Mouse (Mus musculus): ENCODE measurements around the gene Cdh24.

The Cdh24 gene

DNA sequence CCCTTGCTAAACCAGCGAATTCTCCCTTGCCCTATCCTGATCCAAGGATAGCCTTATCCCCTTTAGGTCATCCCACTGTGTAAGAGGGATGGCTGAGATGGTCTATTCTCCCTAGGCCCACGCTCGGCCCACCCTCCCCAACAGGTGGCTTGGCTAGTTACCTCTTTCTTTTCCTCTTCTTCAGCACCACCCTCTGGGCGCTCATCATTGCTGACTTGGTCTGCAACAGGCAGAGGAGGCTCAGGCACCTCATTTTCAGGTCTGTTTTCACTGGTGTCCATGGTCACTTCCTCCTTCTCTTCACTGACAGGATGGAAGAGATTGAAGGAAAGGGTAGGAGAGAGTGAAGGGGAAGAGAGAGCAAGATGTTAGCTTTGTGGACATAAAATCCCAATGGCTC lies 10.4 kb upstream of the Cdh24 start:
- Histone ChIP-seq H3K36me3 (ENCODE audit: control insufficient read depth, insufficient read depth, low read length, poor library complexity, severe bottlenecking) (peaks cover 17% of the 10 kb centered on the region), H3K27me3 (ENCODE audit: control insufficient read depth, insufficient read depth, low read length, poor library complexity, severe bottlenecking) (no peaks in the 10 kb centered on the region)
- no peak for DNase-seq (ENCODE audit: low read depth, low spot score)

DNA sequence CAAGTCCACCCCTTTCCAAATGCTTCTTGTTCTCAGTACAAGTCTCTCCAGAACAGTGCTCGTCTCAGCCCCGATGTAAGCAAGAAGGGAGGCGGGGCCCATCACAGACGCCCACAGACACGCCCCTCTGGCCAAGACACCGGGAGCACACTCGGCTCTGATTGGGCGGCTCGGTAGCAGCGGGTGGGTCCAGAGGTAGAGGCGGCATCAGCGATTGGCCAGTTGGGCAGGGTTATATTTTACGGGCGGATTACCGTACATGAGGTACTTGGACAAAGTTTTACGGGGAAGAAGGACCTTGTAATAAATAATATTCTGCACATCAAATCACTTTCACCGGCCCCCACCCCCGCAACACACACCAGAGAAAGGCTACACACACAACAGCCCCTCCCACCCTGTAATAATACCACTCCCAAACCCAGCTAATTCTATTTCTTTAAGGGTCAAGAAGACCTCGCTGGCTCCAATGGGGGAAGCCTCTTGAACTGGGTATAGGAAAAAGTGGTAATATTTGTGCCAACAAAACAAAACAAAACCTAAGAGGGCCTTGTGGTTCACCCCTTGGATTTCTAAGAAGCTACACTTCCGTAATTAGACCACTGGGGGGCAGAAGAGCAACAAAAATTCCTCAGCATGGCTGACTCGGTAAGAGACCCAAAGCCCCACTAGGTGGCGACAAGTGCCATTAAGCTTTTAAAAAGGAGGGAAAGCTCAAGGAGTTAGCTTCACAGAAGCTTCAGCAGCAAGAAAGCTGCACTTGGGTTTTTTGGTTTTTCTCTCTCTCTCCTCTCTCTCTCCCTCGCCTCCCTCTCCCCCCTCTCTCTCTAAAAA lies 9.7 kb upstream of the Cdh24 start:
- DNase-seq (ENCODE audit: low read depth, low spot score): peak; percentile 94
- Histone ChIP-seq H3K36me3 (ENCODE audit: control insufficient read depth, insufficient read depth, low read length, poor library complexity, severe bottlenecking) (peaks cover 17% of the 10 kb centered on the region), H3K27me3 (ENCODE audit: control insufficient read depth, insufficient read depth, low read length, poor library complexity, severe bottlenecking) (no peaks in the 10 kb centered on the region)

DNA sequence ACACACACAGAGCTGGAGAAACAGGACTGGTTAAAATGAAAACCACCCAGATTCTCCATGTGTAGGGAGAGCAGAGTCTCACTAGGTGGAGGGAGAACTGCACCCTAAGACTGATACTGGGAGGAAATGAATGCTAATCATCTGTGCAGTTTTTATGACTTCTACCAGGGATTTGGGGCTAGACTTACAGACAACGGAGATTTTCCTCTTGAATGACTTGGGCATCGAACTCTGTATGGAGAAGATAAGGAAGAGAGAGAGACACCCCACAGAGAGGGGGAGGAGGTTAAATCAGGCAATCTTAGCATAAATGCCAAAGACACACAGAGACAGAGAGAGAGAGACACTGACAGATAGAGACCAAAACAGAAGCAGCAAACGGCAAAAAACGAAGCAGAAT lies 6.7 kb upstream of the Cdh24 start:
- peaks cover 23% of the 10 kb centered on the region for H3K36me3 ChIP-seq (ENCODE audit: control insufficient read depth, insufficient read depth, low read length, poor library complexity, severe bottlenecking)
- no peak for DNase-seq (ENCODE audit: low read depth, low spot score)
- H3K27me3 ChIP-seq (ENCODE audit: control insufficient read depth, insufficient read depth, low read length, poor library complexity, severe bottlenecking): no peaks in the 10 kb centered on the region

DNA sequence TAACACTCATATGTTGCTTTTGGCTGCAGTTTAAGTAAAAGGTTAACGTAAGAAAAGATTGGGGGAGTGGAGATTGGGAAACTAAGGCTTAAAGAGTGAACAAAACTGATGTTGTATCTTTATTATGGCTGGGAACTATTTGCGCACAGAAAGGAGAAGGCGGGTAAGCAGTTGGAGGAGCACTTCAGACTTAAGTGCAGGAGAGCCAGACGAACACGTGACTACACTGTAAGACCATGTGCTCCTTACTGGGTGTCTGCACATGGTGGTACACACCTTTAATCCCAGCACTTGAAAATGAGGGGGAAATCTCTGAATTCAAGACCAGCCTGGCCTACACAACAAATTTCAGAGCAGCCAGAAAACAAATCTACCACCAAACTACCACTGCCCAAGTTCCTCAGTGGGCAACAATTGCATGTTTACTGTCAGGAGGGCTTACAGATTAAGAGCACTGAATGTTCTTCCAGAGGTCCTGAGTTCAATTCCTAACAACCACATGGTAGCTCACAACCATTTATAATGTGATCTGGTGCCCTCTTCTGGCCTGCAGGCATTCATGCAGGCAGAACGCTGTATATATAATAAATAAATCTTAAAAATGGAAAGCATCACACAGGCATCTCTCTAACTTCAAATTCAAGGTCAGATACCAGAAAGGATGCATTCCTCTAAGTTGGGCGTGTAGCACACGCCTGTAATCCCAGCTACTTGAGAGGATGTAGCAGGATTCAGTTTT lies 5.9 kb upstream of the Cdh24 start:
- peaks cover 26% of the 10 kb centered on the region for H3K36me3 ChIP-seq (ENCODE audit: control insufficient read depth, insufficient read depth, low read length, poor library complexity, severe bottlenecking)
- H3K27me3 ChIP-seq (ENCODE audit: control insufficient read depth, insufficient read depth, low read length, poor library complexity, severe bottlenecking): no peaks in the 10 kb centered on the region
- no peak for DNase-seq (ENCODE audit: low read depth, low spot score)

DNA sequence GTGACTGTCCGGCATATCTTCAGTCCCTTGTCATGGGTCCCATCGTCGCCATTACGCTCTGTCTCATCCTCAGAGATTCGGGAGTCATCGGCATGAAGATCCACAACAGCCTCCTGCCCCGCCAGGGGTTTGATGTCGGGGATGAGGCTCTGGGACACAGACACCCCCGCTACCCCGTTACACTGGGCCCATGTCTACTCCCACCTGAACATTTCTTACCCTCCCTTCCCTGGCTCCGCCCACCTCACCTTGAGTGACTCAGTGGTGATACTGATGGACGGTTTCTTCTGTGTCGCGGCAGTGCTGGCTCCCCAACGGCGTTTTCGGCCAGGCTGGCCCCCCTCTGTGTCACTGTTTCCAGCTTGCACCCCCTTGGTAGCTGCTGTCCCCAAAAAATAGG lies 5.3 kb upstream of the Cdh24 start:
- DNase-seq (ENCODE audit: low read depth, low spot score): no peak
- Histone ChIP-seq H3K36me3 (ENCODE audit: control insufficient read depth, insufficient read depth, low read length, poor library complexity, severe bottlenecking) (peaks cover 26% of the 10 kb centered on the region), H3K27me3 (ENCODE audit: control insufficient read depth, insufficient read depth, low read length, poor library complexity, severe bottlenecking) (no peaks in the 10 kb centered on the region)

DNA sequence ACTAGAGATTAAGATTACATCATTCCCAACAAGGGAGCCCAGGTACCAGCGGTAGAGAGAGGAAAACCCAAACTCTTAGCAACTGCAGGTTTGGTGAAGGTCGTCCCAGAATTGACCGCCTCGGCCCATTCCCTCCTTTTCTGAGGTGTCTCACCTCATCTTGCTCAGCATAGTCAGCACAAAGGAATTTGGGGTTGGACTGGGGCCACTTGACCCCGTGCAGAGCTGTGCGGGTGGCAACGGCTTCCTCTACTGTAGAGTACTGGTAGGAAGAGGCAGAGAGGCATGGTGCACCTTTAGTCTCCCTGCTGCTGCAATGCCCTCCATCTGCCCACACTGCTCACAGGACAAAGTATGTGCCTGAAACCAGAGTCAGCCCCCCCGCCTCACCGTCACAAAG lies 3.1 kb upstream of the Cdh24 start:
- no peak for DNase-seq (ENCODE audit: low read depth, low spot score)
- Histone ChIP-seq H3K27me3 (ENCODE audit: control insufficient read depth, insufficient read depth, low read length, poor library complexity, severe bottlenecking) (no peaks in the 10 kb centered on the region), H3K36me3 (ENCODE audit: control insufficient read depth, insufficient read depth, low read length, poor library complexity, severe bottlenecking) (peaks cover 20% of the 10 kb centered on the region)

DNA sequence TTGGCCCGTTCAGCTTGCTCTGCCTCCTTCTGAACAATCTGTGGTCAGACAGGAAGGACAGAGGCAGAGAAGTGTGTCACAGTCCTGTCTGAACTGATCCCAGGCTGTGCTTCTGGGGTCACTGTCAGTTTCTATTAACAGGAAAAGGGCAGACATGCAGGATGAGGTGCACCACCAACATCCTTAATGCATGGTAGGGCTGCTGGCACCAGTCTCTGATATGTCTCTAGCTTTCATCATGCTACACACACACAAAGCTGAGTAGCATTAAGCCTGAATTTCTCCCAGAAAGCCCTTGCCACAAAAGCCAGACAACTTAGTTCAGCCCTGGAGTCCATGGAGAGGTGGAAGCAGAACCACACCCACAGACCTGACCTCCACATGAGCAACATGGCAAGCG lies 1.8 kb upstream of the Cdh24 start:
- Histone ChIP-seq H3K27me3 (ENCODE audit: control insufficient read depth, insufficient read depth, low read length, poor library complexity, severe bottlenecking) (no peaks in the 10 kb centered on the region), H3K36me3 (ENCODE audit: control insufficient read depth, insufficient read depth, low read length, poor library complexity, severe bottlenecking) (peaks cover 18% of the 10 kb centered on the region)
- no peak for DNase-seq (ENCODE audit: low read depth, low spot score)

DNA sequence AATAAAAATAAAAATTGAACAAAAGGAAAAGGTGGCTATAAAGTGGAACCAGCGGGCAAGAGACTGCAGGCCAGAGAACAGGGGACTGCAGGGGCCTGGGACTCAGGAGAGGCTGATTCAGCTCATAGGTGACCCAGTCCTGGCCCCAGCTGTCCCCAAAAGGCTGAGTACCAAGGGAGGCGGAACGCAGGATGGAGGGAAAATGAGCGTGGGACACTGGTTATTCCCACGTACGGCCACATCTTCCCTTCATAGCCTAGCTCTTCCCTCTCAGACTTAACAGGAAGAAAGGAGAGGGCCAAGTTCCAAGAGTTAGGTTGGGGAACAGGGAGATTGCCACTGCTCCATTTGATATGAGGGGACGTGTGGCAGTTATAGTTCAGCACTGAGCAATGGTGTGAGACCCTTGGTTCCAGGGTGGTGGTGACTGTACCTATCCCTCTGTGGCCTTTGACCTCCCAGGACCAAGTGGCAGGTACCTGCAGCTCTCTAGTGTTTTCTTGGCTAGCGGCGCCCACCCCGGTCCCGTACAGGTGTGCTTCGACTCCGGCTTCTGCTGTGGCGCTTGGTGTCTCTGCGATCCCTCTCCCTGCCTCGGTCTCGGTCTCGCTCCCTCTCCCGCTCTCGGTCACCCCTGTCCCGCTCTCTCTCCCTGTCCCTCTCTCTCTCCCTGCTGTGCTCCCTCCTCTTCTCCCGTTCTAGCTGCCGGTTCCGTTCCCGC lies 1.2 kb upstream of the Cdh24 start:
- H3K36me3 ChIP-seq (ENCODE audit: control insufficient read depth, insufficient read depth, low read length, poor library complexity, severe bottlenecking): peaks cover 18% of the 10 kb centered on the region
- no peaks in the 10 kb centered on the region for H3K27me3 ChIP-seq (ENCODE audit: control insufficient read depth, insufficient read depth, low read length, poor library complexity, severe bottlenecking)
- no peak for DNase-seq (ENCODE audit: low read depth, low spot score)

DNA sequence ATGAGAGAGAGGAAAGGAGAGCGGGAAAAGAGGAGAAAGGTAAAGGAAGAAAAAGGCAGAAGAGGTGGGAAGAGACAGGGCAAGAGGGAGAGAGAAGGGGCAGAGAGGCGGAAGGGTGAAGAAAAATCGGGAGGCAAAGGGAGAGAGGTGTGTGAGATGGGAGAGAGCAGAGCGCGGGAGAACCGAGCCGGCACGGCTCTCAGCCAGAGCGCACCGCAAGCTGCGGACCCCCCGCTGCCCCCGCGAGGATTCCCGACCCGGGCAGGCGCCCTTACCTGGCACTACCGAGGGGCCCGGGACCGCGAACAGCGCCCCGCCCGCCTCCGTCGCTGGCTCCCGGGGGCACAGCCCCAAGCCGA lies 239 bp downstream of the Cdh24 start, which contains the start of gene Gm17606:
Gene Gm17606 (plus strand): TSS at position 7 of the 359 bp plus-strand sequence.
- peaks cover 13% of the 10 kb centered on the region for H3K36me3 ChIP-seq (ENCODE audit: control insufficient read depth, insufficient read depth, low read length, poor library complexity, severe bottlenecking)
- no peak for DNase-seq (ENCODE audit: low read depth, low spot score)
- H3K27me3 ChIP-seq (ENCODE audit: control insufficient read depth, insufficient read depth, low read length, poor library complexity, severe bottlenecking): no peaks in the 10 kb centered on the region

DNA sequence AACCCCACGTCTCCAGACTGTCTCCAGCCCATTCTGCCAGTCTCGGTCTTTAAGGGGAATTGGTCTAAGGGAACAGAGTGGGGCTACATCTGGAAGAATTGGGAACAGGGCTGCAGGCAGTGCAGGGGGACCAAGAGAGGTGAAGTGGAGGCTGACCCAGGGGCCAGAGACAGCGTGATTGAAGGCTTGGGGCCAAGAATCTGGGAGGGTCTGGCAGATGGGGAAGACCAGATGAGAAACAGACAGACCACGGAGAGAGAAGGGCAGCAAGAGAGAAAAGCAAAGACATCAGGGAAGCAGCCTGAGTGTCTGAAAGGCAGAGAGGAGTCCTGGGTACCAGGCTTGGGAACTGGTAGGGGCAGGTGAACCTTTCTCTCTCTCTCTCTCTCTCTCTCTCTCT lies 1.0 kb downstream of the Cdh24 start:
- H3K27me3 ChIP-seq (ENCODE audit: control insufficient read depth, insufficient read depth, low read length, poor library complexity, severe bottlenecking): no peaks in the 10 kb centered on the region
- DNase-seq (ENCODE audit: low read depth, low spot score): no peak
- H3K36me3 ChIP-seq (ENCODE audit: control insufficient read depth, insufficient read depth, low read length, poor library complexity, severe bottlenecking): peaks cover 10% of the 10 kb centered on the region

DNA sequence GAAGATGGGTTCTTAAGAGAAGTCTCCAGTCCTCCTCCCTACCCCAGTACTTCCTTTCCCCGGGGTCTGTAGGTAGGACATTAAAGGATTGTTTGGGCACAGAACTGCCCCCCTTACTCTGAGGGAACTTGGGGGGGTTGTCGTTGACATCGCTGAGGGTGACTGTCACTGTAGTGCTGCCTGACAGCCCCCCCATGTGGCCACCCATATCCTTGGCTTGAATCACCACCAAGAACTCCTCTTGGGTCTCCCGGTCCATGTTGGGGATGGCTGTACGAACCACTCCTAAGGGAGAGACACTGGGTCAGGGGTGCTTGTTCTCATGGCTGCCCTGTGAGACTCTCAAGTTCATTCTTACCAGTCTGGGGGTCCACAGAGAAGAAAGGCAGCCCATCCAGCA lies 3.0 kb downstream of the Cdh24 start:
- Histone ChIP-seq H3K27me3 (ENCODE audit: control insufficient read depth, insufficient read depth, low read length, poor library complexity, severe bottlenecking) (no peaks in the 10 kb centered on the region), H3K36me3 (ENCODE audit: control insufficient read depth, insufficient read depth, low read length, poor library complexity, severe bottlenecking) (peaks cover 2% of the 10 kb centered on the region; the same call in 1 of the 2 replicates)
- DNase-seq (ENCODE audit: low read depth, low spot score): no peak

DNA sequence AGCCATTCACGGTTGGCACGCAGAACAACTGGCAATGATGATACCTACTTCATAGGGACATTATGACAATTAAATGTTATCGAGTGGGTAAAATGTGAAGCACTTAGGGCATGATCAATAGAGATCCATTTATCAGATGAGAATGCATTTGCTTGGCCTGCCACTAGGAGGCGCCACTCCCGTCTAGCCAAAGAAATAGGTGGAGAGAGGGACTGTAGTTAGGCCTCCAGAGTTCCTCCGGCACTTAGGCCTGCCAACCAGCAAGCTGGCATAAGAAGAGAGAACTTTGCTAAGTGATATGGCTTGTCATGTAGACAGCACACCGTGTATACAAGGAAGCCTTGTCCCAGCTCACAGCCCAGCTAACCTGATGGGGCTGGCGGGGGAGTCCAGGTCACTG lies 4.2 kb downstream of the Cdh24 start:
- DNase-seq (ENCODE audit: low read depth, low spot score): peak; percentile 71
- no peaks in the 10 kb centered on the region for H3K36me3 ChIP-seq (ENCODE audit: control insufficient read depth, insufficient read depth, low read length, poor library complexity, severe bottlenecking)
- H3K27me3 ChIP-seq (ENCODE audit: control insufficient read depth, insufficient read depth, low read length, poor library complexity, severe bottlenecking): no peaks in the 10 kb centered on the region

DNA sequence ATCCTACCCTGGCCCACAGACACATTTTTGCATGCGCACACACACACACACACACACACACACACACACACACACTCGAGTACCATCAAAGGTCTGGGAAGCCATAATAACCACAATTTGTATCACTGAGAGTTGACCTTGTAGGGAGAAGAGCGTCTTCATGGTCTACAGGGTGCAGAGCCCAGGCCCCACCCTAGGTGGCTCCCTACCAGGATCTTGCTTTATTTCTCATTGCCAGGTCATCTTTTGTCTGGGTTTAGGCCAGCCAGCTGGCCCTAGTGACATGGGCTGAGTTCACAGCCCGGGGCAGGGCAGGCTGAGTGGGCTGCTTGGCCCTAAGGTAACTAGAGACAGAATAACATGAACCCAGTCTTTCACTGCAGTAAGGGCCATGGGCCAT lies 7.0 kb downstream of the Cdh24 start:
- no peak for DNase-seq (ENCODE audit: low read depth, low spot score)
- Histone ChIP-seq H3K27me3 (ENCODE audit: control insufficient read depth, insufficient read depth, low read length, poor library complexity, severe bottlenecking) (no peaks in the 10 kb centered on the region), H3K36me3 (ENCODE audit: control insufficient read depth, insufficient read depth, low read length, poor library complexity, severe bottlenecking) (no peaks in the 10 kb centered on the region)

DNA sequence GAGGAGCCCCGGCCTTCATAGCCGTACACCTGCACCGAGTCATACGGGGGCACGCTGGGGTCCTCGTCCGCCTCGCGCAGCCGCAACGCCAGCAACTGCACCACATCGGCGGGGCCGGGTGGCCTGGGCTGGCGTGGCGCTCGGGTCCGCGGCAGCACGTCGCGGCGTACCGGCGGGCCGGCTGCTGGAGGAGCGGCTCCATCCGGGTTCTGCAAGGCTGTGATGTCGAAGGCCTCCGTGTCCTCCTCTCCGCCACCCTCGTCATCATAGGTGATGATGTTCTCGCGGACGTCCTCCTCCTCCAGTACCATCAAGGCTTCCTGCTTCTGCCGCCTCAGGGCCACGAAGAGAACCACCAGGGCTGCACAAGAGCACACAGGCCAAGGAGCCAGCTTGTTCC lies 8.9 kb downstream of the Cdh24 start:
- DNase-seq (ENCODE audit: low read depth, low spot score): no peak
- Histone ChIP-seq H3K27me3 (ENCODE audit: control insufficient read depth, insufficient read depth, low read length, poor library complexity, severe bottlenecking) (no peaks in the 10 kb centered on the region), H3K36me3 (ENCODE audit: control insufficient read depth, insufficient read depth, low read length, poor library complexity, severe bottlenecking) (no peaks in the 10 kb centered on the region)

DNA sequence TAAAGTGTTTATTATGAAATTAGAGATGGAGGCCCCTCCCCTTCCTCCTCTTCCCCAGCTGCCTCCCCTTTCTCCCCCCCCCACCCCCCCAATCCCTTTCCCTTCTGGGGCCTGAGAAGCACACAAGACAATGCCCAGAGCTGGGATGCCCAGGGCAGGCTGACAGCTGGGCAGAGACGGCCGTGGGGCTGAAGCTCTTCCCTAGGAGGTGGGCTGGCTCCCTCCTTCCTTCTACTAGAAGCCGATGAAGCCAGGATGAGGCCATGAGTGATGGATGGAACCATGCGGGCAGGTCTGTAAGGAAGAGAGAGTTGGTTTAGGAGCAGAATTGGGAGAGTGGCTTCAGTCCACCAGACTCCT lies 9.9 kb downstream of the Cdh24 start:
- no peaks in the 10 kb centered on the region for H3K27me3 ChIP-seq (ENCODE audit: control insufficient read depth, insufficient read depth, low read length, poor library complexity, severe bottlenecking)
- no peak for DNase-seq (ENCODE audit: low read depth, low spot score)
- no peaks in the 10 kb centered on the region for H3K36me3 ChIP-seq (ENCODE audit: control insufficient read depth, insufficient read depth, low read length, poor library complexity, severe bottlenecking)

Data from splenic B cell, adult 2 months (primary cell).